Comparison of ENCODE assay signal across 7 mouse cellular contexts in genomic region chr16:13867406-13867805, GRCm38 (mm10). TPM values are rescaled to one million over a fixed set of nuclear protein-coding genes. Genes with fewer than 3 reads are reported as not detected.
DNase-seq lines count a peak whose midpoint lies in the region; ATAC-seq and TF ChIP-seq lines count a peak whose summit lies in the region.
"Not testable (repeated sequence)": the region's sequence is repeated elsewhere in the genome, so short reads cannot be mapped to it uniquely, and the experiment has no call there.

No protein-coding gene starts in this region.

- ATAC-seq in heart, embryonic 12.5 days (ENCODE audit: insufficient number of reproducible peaks, low FRiP score), result not testable (repeated sequence)
- peak; percentile 65; the same call in 1 of the 2 replicates for ATAC-seq in hindbrain, postnatal 0 days
- peak; percentile 77 for ATAC-seq in midbrain, embryonic 12.5 days (ENCODE audit: low FRiP score, low read depth)

- H3K4me2 ChIP-seq in heart, embryonic 12.5 days, result peak overlapping the region; percentile 72
- H3K4me2 ChIP-seq in hindbrain, postnatal 0 days (ENCODE audit: low read depth, low read length), result 0 out of 2 replicates have a peak overlapping the region, but pooled peaks have one; percentile 43
- H3K4me2 ChIP-seq in midbrain, embryonic 12.5 days (replicated peaks), result not testable (repeated sequence)

- 31% methylated on average over 5 of the region's 5 CpGs for WGBS in heart, embryonic 12.5 days
- WGBS in hindbrain, postnatal 0 days, result 14% methylated on average over 5 of the region's 5 CpGs
- WGBS in midbrain, embryonic 12.5 days, result 16% methylated on average over 5 of the region's 5 CpGs

- not testable (repeated sequence) for H3K9ac ChIP-seq in heart, embryonic 12.5 days; hindbrain, postnatal 0 days (replicated peaks; ENCODE audit: low read length); midbrain, embryonic 12.5 days (replicated peaks)

- not testable (repeated sequence) for H3K4me1 ChIP-seq in heart, embryonic 12.5 days (replicated peaks); hindbrain, postnatal 0 days (ENCODE audit: insufficient read depth, low read length); midbrain, embryonic 12.5 days

- H3K9me3 ChIP-seq in heart, embryonic 12.5 days (replicated peaks); hindbrain, postnatal 0 days (ENCODE audit: low read length); midbrain, embryonic 12.5 days: not testable (repeated sequence)

- intact Hi-C loops in left cerebral cortex, postnatal 4 days (cut with DNase I), result not testable (repeated sequence)

- TF ChIP-seq CTCF in hindbrain, postnatal 0 days (IDR thresholded peaks at IDR 0.05; ENCODE audit: low read depth), result not testable (repeated sequence)

- peak overlapping the region; percentile 46 for H3K4me3 ChIP-seq in heart, embryonic 12.5 days
- not testable (repeated sequence) for H3K4me3 ChIP-seq in hindbrain, postnatal 0 days (ENCODE audit: low read length); midbrain, embryonic 12.5 days

- not testable (repeated sequence) for H3K27me3 ChIP-seq in heart, embryonic 12.5 days (replicated peaks); hindbrain, postnatal 0 days (ENCODE audit: insufficient read depth, low read length); midbrain, embryonic 12.5 days

- DNase-seq in adrenal gland, postnatal 25 days, result peak; percentile 3
- peak; percentile 27 for DNase-seq in embryo, embryonic 9.5 days (ENCODE audit: extremely low spot score)
- peak; percentile 34 for DNase-seq in hindbrain, postnatal 0 days (ENCODE audit: low spot score)
- DNase-seq in left cerebral cortex, postnatal 4 days, result peak; percentile 20
- DNase-seq in right cerebral cortex, postnatal 14 days, result peak; percentile 32

- H3K27ac ChIP-seq in heart, embryonic 12.5 days (ENCODE audit: poor library complexity, severe bottlenecking); midbrain, embryonic 12.5 days (replicated peaks): not testable (repeated sequence)
- H3K27ac ChIP-seq in hindbrain, postnatal 0 days, result peak overlapping the region; percentile 62; the same call in 1 of the 2 replicates

- H3K36me3 ChIP-seq in heart, embryonic 12.5 days, result peaks cover 50% of the 10 kb centered on the region
- not testable (repeated sequence) for H3K36me3 ChIP-seq in hindbrain, postnatal 0 days (ENCODE audit: insufficient read depth, low read length)
- peaks cover 11% of the 10 kb centered on the region; the same call in 1 of the 2 replicates for H3K36me3 ChIP-seq in midbrain, embryonic 12.5 days

RNA-seq across cellular contexts. Expression of gene Pdxdc1, which starts 35.5 kb away (rescaled TPM):
- 84.2 and 86.3 TPM in 2 replicates for total RNA-seq in adrenal gland, postnatal 25 days (2021)
- polyA plus RNA-seq in heart, embryonic 12.5 days (2016; fragmentation: Nextera tagmentation; extraction: Ambion mirVana), result 75.6 and 76.6 TPM in 2 replicates
- total RNA-seq in hindbrain, postnatal 0 days (2014; rRNA removed), result 75.2 and 89.1 TPM in 2 replicates
- 58.2 and 64.2 TPM in 2 replicates for polyA plus RNA-seq in hindbrain, postnatal 0 days (2015; fragmentation: Nextera tagmentation; extraction: Ambion mirVana)
- 10 to 100 TPM; 79.0 to 79.2 TPM for total RNA-seq in left cerebral cortex, postnatal 4 days (2021)
- polyA plus RNA-seq in midbrain, embryonic 12.5 days (2016; fragmentation: Nextera tagmentation; extraction: Ambion mirVana), result 77.2 and 78.6 TPM in 2 replicates

RNA-seq across cellular contexts. Expression of gene Mpv17l, which starts 35.6 kb away (rescaled TPM):
- total RNA-seq in adrenal gland, postnatal 25 days (2021), result 6.8 and 13.1 TPM in 2 replicates
- polyA plus RNA-seq in heart, embryonic 12.5 days (2016; fragmentation: Nextera tagmentation; extraction: Ambion mirVana), result 2.5 and 3.0 TPM in 2 replicates
- 48.6 and 71.1 TPM in 2 replicates for total RNA-seq in hindbrain, postnatal 0 days (2014; rRNA removed)
- 46.4 and 48.4 TPM in 2 replicates for polyA plus RNA-seq in hindbrain, postnatal 0 days (2015; fragmentation: Nextera tagmentation; extraction: Ambion mirVana)
- 10 to 100 TPM; 46.6 to 53.9 TPM for total RNA-seq in left cerebral cortex, postnatal 4 days (2021)
- polyA plus RNA-seq in midbrain, embryonic 12.5 days (2016; fragmentation: Nextera tagmentation; extraction: Ambion mirVana), result 4.2 TPM in 2 replicates

RNA-seq across cellular contexts. Expression of gene Ntan1, which starts 48.8 kb away (rescaled TPM):
- total RNA-seq in adrenal gland, postnatal 25 days (2021), result 49.6 TPM in 2 replicates
- 144 and 145 TPM in 2 replicates for polyA plus RNA-seq in heart, embryonic 12.5 days (2016; fragmentation: Nextera tagmentation; extraction: Ambion mirVana)
- total RNA-seq in hindbrain, postnatal 0 days (2014; rRNA removed), result 138 and 171 TPM in 2 replicates
- 234 and 243 TPM in 2 replicates for polyA plus RNA-seq in hindbrain, postnatal 0 days (2015; fragmentation: Nextera tagmentation; extraction: Ambion mirVana)
- total RNA-seq in left cerebral cortex, postnatal 4 days (2021), result 100 to 1,000 TPM; 107 to 109 TPM
- 175 and 181 TPM in 2 replicates for polyA plus RNA-seq in midbrain, embryonic 12.5 days (2016; fragmentation: Nextera tagmentation; extraction: Ambion mirVana)
